Mouse (Mus musculus) neural tube, embryonic 12.5 days (tissue): ENCODE data around the gene Scyl3. TPM values are rescaled to one million over a fixed set of nuclear protein-coding genes. Genes with fewer than 3 reads are reported as not detected.

Experiments used
- ATAC-seq: fragments of 200-750 bp; cut with Nextera tagmentation; 2 replicates; pipeline ENCODE4 v1.8.0; 2017; ENCODE audit warnings: low read depth, mild to moderate bottlenecking, moderate TSS enrichment, moderate library complexity; ENCODE audit not compliant: low FRiP score
- H3K27ac ChIP-seq: fragments of 300-500 bp; sonication (generic); 2 replicates; pipeline ENCODE4 v1.5.1; 2016
- H3K27me3 ChIP-seq: fragments of 300-500 bp; sonication (generic); replicated peaks from 2 replicates; pipeline ENCODE4 v1.6.1; 2016; ENCODE audit warnings: mild to moderate bottlenecking
- H3K36me3 ChIP-seq: fragments of 300-500 bp; sonication (generic); 2 replicates; pipeline ENCODE4 v1.6.1; 2016; ENCODE audit warnings: mild to moderate bottlenecking
- H3K4me1 ChIP-seq: fragments of 300-500 bp; sonication (generic); 2 replicates; pipeline ENCODE4 v1.6.1; 2016
- H3K4me2 ChIP-seq: fragments of 300-500 bp; sonication (generic); replicated peaks from 2 replicates; pipeline ENCODE4 v1.6.1; 2016; ENCODE audit warnings: mild to moderate bottlenecking
- H3K4me3 ChIP-seq: fragments of 300-500 bp; sonication (generic); 2 replicates; pipeline ENCODE4 v1.5.1; 2016
- H3K9ac ChIP-seq: fragments of 300-500 bp; sonication (generic); 2 replicates; pipeline ENCODE4 v1.6.1; 2016; ENCODE audit warnings: mild to moderate bottlenecking
- H3K9me3 ChIP-seq: fragments of 300-500 bp; sonication (generic); 2 replicates; pipeline ENCODE4 v1.6.1; 2016; ENCODE audit warnings: mild to moderate bottlenecking
- WGBS: fragments of 180-500 bp; shearing (Covaris S2); methylation state at CpG from one replicate; pipeline ENCODE4 v1.1.7; 2016; 5-methylcytosine and 5-hydroxymethylcytosine counted together
- polyA plus RNA-seq: library from polyadenylated mRNA; unstranded; fragments of >200 nt; fragmentation: Nextera tagmentation; extraction: Ambion mirVana; gene quantifications from 2 replicates; pipeline ENCODE4 v1.2.1, GENCODE M21; 2016

Gene Scyl3
- polyA plus RNA-seq, result 19.7 and 20.4 TPM in 2 replicates

DNA sequence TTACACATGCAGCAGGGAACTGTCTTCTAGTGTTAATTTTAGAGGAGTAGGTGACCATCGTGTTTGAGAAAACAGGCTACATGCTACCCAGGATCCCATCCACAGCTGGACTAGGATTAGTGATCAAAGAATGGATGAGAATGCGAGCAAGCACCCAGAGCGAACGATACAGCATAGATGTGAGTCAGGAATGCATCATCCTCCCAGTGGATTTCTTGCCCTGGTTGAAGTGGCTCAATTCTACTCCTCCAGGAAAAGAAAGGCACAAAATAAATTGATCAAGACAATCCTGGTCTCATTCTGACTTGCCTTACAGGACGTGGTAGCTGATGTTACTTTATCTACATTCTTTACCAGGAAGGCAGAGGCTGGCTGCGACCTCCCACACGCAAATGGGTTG lies at the start of gene Scyl3:
Scyl3 (plus strand) TSS at position 255 of the 400 bp plus-strand sequence.
- H3K27me3 ChIP-seq, result no peaks in the 10 kb centered on the region
- peak within 1 kb of the TSS; percentile 53; the same call in 1 of the 2 replicates for H3K27ac ChIP-seq
- peak within 1 kb of the TSS; percentile 96 for H3K9ac ChIP-seq
- no peaks in the 10 kb centered on the region for H3K9me3 ChIP-seq
- ATAC-seq, result no peak
- peak within 1 kb of the TSS; percentile 93 for H3K4me3 ChIP-seq
- peak within 1 kb of the TSS; percentile 75 for H3K4me2 ChIP-seq
- H3K36me3 ChIP-seq, result no peaks in the 10 kb centered on the region
- 73% methylated on average over 7 of the region's 7 CpGs for WGBS
- peaks cover 13% of the 10 kb centered on the region for H3K4me1 ChIP-seq

DNA sequence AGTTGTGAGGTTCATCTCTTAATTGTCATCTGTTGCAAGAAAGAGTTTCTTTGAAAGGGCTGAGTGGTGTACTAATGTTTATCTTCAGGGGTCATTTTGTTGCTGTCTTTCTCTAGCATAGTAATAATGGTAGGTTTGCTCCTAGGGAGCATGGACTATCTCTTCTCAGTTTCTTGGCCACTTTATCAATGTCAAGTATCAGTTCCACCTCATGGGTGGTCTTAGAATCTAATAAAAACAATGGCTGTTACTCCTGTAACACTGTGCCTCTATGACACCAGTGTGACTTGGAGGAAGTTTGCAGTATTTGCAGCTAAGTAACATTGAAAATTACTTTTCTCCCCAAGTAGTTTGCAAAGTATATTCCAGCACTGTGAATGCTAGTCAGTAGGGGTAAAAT lies 39.3 kb upstream of the Scyl3 start:
- H3K9ac ChIP-seq, result no peak overlapping the region
- H3K36me3 ChIP-seq, result no peaks in the 10 kb centered on the region
- no peaks in the 10 kb centered on the region for H3K9me3 ChIP-seq
- H3K4me1 ChIP-seq, result no peaks in the 10 kb centered on the region
- H3K27me3 ChIP-seq, result no peaks in the 10 kb centered on the region
- no peak overlapping the region for H3K4me3 ChIP-seq
- no peak for ATAC-seq
- no peak overlapping the region for H3K4me2 ChIP-seq
- no peak overlapping the region for H3K27ac ChIP-seq

DNA sequence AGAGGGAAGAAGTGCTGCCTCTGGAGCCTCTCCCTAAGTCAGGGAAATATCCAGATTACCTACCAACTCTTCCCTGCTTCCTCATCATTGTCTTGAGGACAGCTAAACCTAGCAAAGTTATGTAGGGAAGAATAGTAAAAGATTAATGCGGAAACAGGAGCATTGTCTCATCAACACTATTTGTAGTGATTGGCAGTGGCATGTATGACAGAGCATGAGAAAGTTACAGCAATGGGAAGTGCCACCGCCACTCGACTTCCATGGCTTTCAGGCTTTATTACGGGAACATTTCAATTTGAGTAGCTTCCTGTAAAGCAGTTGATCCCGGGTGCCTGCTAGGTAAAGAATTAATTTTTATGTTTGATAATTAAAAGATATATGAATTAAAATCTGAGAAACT lies 35.6 kb upstream of the Scyl3 start:
- H3K9me3 ChIP-seq, result no peaks in the 10 kb centered on the region
- H3K9ac ChIP-seq, result no peak overlapping the region
- H3K36me3 ChIP-seq, result no peaks in the 10 kb centered on the region
- H3K4me1 ChIP-seq, result no peaks in the 10 kb centered on the region
- H3K27ac ChIP-seq, result no peak overlapping the region
- H3K4me3 ChIP-seq, result no peak overlapping the region
- H3K27me3 ChIP-seq, result no peaks in the 10 kb centered on the region
- 90% methylated on average over 5 of the region's 5 CpGs for WGBS
- ATAC-seq, result no peak
- no peak overlapping the region for H3K4me2 ChIP-seq

DNA sequence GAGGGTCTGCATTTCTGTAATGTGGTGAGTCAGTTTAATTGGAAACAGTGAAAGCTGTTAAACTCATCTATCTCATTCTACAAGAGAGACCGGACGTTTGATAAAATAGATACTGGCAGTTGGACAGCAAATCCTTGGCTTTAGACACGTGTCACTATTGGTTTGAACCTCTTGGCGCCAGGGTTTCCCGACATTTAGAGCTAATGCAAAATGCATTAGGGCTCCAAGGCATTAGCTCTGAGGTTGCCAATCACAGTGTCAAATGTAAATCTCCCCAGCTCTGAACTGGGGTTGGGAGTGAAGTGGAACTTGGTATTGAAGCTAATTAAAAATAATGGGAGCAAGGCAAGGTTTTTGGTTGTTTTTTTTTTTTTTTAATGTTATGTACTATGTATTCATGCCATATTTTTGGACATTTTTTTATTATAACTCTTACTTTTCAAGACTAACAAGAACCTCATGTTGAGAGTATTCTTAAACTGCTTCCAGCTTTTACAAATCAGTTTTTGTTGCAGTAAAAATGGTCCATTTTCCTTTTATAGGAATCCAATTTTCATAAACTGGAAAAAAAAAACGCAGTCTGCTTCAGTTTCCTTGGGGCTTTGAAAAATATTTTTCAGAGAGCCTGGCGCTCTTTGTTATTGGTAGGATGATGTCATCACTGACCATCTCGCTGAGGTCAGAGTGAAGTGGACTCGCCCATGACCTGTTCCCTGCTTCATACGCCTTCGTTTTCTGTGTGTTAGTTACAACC lies 34.9 kb upstream of the Scyl3 start:
- no peak for ATAC-seq
- Histone ChIP-seq H3K9ac (no peak overlapping the region), H3K36me3 (no peaks in the 10 kb centered on the region), H3K4me3 (no peak overlapping the region), H3K4me1 (no peaks in the 10 kb centered on the region), H3K4me2 (no peak overlapping the region), H3K27ac (no peak overlapping the region), H3K27me3 (no peaks in the 10 kb centered on the region), H3K9me3 (no peaks in the 10 kb centered on the region)
- 82% methylated on average over 11 of the region's 11 CpGs for WGBS

DNA sequence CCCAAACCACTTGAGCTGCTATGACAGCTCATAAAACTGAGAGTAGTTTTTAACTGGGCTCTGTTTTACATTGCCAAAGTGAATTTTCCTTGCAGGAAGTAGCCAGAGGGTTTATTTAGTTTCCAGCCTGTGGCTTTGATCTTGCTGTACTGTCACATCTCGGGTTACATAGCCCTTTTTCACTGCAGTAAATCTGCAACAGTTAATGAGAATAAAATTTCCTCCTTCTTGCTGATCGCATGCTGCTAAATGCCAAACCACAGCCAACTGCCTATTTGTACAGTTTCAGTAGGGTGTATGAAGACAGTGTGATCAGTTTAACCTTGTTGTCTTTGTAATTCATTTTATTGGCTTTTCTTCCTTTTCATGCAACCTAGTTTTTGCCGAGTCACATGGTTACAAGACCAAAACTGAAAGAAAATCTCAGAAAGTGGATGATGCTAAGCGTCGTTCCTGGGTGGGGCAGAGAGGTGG lies 30.6 kb upstream of the Scyl3 start:
- ATAC-seq, result no peak
- Histone ChIP-seq H3K9ac (no peak overlapping the region), H3K4me3 (no peak overlapping the region), H3K27me3 (no peaks in the 10 kb centered on the region), H3K36me3 (no peaks in the 10 kb centered on the region), H3K4me1 (no peaks in the 10 kb centered on the region), H3K4me2 (no peak overlapping the region), H3K27ac (no peak overlapping the region), H3K9me3 (no peaks in the 10 kb centered on the region)
- WGBS, result 59% methylated on average over 5 of the region's 5 CpGs

GRCm38 (mm10) chr1:163899575-163899974 lies 29.3 kb upstream of the Scyl3 start:
- no peaks in the 10 kb centered on the region for H3K36me3 ChIP-seq
- no peaks in the 10 kb centered on the region for H3K4me1 ChIP-seq
- no peaks in the 10 kb centered on the region for H3K9me3 ChIP-seq
- H3K27ac ChIP-seq, result no peak overlapping the region
- H3K9ac ChIP-seq, result no peak overlapping the region
- H3K4me3 ChIP-seq, result no peak overlapping the region
- no peaks in the 10 kb centered on the region for H3K27me3 ChIP-seq
- ATAC-seq, result no peak
- no peak overlapping the region for H3K4me2 ChIP-seq
- WGBS, result 92% methylated on average over 2 of the region's 2 CpGs

- ATAC-seq, result no peak
- 80% methylated on average over 2 of the region's 2 CpGs for WGBS
- H3K4me3 ChIP-seq, result no peak overlapping the region
- H3K9me3 ChIP-seq, result no peaks in the 10 kb centered on the region
- no peak overlapping the region for H3K9ac ChIP-seq
- H3K4me2 ChIP-seq, result no peak overlapping the region
- no peak overlapping the region for H3K27ac ChIP-seq
- H3K36me3 ChIP-seq, result no peaks in the 10 kb centered on the region
- no peaks in the 10 kb centered on the region for H3K27me3 ChIP-seq
- H3K4me1 ChIP-seq, result no peaks in the 10 kb centered on the region
Measured at GRCm38 (mm10) chr1:163900168-163900567, 28.7 kb upstream of the Scyl3 start.

- Histone ChIP-seq H3K27me3 (no peaks in the 10 kb centered on the region), H3K9ac (no peak overlapping the region), H3K4me3 (no peak overlapping the region), H3K36me3 (no peaks in the 10 kb centered on the region), H3K27ac (no peak overlapping the region), H3K4me2 (no peak overlapping the region), H3K4me1 (no peaks in the 10 kb centered on the region), H3K9me3 (no peaks in the 10 kb centered on the region)
- no peak for ATAC-seq
- WGBS, result 92% methylated on average over 3 of the region's 3 CpGs
Measured at GRCm38 (mm10) chr1:163903411-163903810, 25.5 kb upstream of the Scyl3 start.

- no peaks in the 10 kb centered on the region for H3K36me3 ChIP-seq
- no peak overlapping the region for H3K27ac ChIP-seq
- 76% methylated on average over 4 of the region's 4 CpGs for WGBS
- no peak overlapping the region for H3K4me2 ChIP-seq
- no peaks in the 10 kb centered on the region for H3K27me3 ChIP-seq
- no peak for ATAC-seq
- no peaks in the 10 kb centered on the region for H3K9me3 ChIP-seq
- H3K4me1 ChIP-seq, result no peaks in the 10 kb centered on the region
- no peak overlapping the region for H3K4me3 ChIP-seq
- no peak overlapping the region for H3K9ac ChIP-seq
Measured at GRCm38 (mm10) chr1:163907007-163907811, 21.7 kb upstream of the Scyl3 start.

GRCm38 (mm10) chr1:163908389-163908788 lies 20.5 kb upstream of the Scyl3 start:
- Histone ChIP-seq H3K27ac (no peak overlapping the region), H3K4me1 (no peaks in the 10 kb centered on the region), H3K4me2 (no peak overlapping the region), H3K27me3 (no peaks in the 10 kb centered on the region), H3K4me3 (no peak overlapping the region), H3K36me3 (no peaks in the 10 kb centered on the region), H3K9ac (no peak overlapping the region), H3K9me3 (no peaks in the 10 kb centered on the region)
- ATAC-seq, result no peak
- 93% methylated on average over 11 of the region's 11 CpGs for WGBS

DNA sequence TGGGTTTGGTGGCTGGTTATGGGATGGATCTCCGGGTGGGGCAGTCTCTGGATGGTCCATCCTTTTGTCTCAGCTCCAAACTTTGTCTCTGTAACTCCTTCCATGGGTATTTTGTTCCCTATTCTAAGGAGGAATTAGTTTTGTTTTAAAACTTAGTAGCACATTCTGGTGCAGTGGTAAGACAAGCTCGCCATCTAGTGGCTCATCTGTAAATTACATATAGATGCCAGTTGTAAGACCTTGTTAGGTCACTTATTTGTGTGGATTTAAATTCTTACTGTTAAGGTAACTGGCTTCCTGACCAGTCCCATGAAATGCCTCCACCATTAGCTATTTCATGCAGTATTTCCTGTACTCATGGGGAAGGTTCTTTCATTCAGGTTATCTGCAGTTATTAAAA lies 18.6 kb upstream of the Scyl3 start:
- WGBS, result 8% methylated on average over 2 of the region's 2 CpGs
- ATAC-seq, result peak; percentile 71; the same call in 1 of the 2 replicates

GRCm38 (mm10) chr1:163910785-163911184 lies 18.1 kb upstream of the Scyl3 start:
- Histone ChIP-seq H3K4me3 (no peak overlapping the region), H3K27ac (no peak overlapping the region), H3K9ac (no peak overlapping the region), H3K4me1 (no peaks in the 10 kb centered on the region), H3K4me2 (no peak overlapping the region), H3K27me3 (no peaks in the 10 kb centered on the region), H3K36me3 (no peaks in the 10 kb centered on the region), H3K9me3 (no peaks in the 10 kb centered on the region)
- WGBS, result 94% methylated on average over 9 of the region's 9 CpGs
- ATAC-seq, result peak; percentile 42; the same call in 1 of the 2 replicates

More for the DNA sequence above, 18.6 kb upstream of the Scyl3 start:
- Histone ChIP-seq H3K9ac (no peak overlapping the region), H3K36me3 (no peaks in the 10 kb centered on the region), H3K4me3 (no peak overlapping the region), H3K4me2 (no peak overlapping the region), H3K9me3 (no peaks in the 10 kb centered on the region), H3K4me1 (no peaks in the 10 kb centered on the region), H3K27ac (no peak overlapping the region), H3K27me3 (no peaks in the 10 kb centered on the region)
